Mouse (Mus musculus) hematopoietic stem cell, adult 5-6 weeks (primary cell): ENCODE data around the gene Tnfsf12. TPM values are rescaled to one million over a fixed set of nuclear protein-coding genes. Genes with fewer than 3 reads are reported as not detected.
"Not testable (repeated sequence)": the region's sequence is repeated elsewhere in the genome, so short reads cannot be mapped to it uniquely, and the experiment has no call there.

Source experiments
- ATAC-seq, 2 experiments: fragments of 125-278 bp in 1 of 2; replicated peaks in 1 of 2; 2 replicates each; pipeline ENCODE4 v1.8.0; 2016 to 2017; ENCODE audit warnings: inconsistent platforms in 2 of 2, mild to moderate bottlenecking in 2 of 2, moderate number of reproducible peaks in 2 of 2, low read depth in 1 of 2, moderate TSS enrichment in 1 of 2; ENCODE audit not compliant: low FRiP score in 2 of 2, poor library complexity in 2 of 2, severe bottlenecking in 2 of 2, insufficient read depth in 1 of 2, low TSS enrichment in 1 of 2
- total RNA-seq: library from RNA; stranded (forward); fragments of 172-1452, 232-1000 nt; gene quantifications from 2 replicates; pipeline ENCODE4 v1.2.3, GENCODE M21; 2017

Gene Tnfsf12
- total RNA-seq: 1.4 and 3.3 TPM in 2 replicates

DNA sequence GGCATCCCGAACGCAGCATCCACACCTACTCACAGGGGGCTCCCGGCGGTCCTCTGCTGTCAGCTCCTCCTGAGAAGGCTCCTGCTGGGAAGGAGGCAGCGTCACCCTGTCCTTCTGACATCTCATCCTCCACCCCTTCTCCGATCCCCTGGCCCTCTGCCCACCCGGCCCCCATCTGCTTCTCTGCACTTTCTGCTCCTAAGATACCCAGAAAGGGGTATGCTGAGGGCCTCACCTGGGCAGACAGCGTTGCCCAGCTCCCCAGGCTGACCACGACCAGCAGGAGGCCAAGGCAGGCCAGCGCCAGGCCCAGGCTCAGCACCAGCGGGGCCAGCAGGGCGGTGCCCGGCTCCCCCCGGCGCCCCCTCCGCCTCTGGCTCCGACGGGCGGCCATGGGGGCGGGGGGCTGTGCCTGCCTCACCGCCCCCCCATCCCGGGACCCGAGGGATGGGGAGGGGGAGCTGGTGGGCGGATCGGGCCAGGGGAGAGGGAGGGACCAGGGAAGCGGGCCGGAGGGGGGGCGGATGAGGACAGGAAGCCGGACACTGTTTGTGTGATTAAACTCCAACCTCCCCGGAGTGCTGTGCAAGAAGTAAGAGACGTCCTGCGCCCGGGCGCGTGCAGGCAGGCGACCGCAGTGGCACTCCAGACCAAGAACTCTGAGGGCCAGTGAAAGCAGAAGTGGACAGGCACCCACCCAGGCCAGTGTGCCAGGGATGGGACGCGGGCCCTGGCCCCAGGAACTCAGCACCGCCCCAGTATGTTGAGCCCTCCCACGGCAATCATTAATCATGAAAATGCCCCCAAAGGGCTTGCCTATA lies at the start of gene Tnfsf12, which contains the start of gene Tnfsfm13:
TSS of gene Tnfsf12 (minus strand) at position 489 of the 821 bp plus-strand sequence.
TSS of gene Tnfsfm13 (minus strand) at position 738 of the 821 bp plus-strand sequence.
- peak; percentile 46 to 85 for ATAC-seq

DNA sequence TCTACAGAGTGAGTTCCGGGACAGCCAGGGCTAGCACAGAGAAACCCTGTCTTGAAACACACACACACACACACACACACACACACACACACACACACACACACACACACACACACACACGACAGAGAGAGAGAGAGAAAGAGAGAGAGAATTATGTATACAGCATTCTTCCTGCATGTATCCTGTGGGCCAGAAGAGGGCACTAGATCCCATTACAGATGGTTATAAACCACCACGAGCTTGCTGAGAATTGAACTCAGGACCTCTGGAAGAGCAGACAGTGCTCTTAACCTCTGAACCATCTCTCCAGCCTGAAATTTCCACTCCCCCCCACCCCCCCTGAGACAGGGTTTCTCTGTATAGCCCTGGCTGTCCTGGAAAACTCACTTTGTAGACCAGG lies 35.8 kb upstream of the Tnfsf12 start:
- not testable (repeated sequence) for ATAC-seq

DNA sequence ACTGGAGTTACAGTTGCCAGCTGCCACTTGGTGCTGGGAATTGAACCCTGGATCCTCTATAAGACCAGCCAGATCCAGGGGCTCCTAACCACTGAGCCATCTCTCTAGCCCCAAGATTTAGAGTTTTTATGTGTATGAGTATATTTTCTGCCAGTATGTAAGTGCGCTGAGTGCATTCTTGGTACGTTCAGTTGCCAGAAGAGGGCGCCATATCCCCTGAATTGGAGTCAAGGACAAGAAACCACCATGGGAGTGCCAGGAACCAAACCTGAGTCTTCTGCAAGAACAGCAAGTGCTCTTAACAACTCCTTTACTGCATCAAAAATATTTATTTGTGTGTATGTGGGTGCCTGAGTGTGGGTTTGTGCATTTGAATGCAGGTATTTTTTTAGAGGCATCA lies 33.4 kb upstream of the Tnfsf12 start:
- ATAC-seq: no peak; a peak in 1 of 4 replicates

DNA sequence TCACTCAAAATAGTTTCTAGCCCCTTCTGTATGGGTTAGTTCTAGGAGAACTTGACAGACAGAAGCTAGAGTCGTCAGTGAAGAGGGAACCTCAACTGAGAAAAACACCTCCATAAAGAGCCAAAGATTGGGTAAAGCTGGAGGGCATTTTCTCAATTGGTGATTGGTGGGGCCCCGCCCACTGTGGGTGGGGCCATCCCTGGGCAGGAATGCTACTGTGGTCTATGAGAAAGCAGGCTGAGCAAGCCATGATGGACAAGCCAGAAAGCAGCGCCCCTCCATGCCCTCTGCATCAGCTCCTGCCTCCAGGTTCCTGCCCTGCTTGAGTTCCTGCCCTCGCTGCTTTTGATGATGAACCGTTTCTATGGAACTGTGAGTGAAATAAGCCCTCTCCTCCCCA lies 30.3 kb upstream of the Tnfsf12 start:
- no peak for ATAC-seq

DNA sequence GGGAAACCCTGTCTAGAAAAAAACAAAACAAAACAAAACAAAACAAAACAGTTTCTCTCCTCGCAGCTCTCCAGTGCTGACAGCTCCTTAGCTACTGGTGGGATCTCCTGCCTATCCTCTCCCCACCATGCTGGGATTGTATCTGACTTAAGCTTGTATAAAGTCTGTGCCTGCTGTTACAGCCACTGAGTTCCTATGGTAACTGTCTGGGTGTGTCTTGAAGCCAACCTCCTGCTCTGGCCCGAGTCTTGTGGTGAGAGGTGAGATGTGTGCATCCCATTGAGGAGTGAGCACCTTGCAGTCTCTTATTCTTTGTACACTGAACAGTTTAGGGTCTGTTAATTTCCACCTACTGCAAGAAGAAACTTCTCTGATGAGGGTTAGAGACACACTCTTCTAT lies 27.4 kb upstream of the Tnfsf12 start:
- no peak for ATAC-seq

DNA sequence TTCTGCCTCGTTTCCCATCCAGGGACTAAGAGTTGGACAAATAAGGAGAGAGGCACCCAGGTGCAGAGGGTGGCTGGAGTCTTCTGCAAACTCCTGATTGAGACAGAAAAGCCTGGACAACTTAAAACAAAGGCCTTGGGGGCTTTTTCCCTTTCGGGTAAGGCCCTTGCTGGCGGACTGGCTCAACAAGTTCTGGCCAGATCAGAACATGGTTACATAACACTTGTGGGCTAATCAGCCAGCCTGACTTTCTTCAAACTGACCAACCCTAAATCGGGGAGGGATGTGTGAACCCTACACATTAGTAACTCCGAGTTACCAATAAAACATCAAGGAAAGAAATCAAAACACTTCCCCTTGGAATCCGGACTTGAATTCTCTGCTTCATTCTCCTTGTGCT lies 25.2 kb upstream of the Tnfsf12 start:
- no peak for ATAC-seq

DNA sequence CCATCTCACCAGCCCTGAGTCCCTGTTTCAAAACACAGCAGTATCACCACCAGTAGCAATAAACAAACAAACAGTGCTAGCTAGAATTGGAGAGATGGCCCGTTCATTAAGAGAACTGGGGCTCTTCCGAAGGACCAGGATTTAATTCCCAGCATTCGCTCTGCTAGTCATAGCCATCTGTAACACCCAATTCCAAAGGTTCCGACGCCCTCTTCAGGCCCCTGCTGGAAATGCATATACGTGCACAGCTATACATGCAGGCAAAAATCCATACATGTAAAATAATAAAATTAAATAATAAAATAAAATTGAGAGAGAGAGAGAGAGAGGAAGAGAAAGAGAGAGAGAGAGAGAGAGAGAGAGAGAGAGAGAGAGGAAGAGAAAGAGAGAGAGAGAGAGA lies 23.8 kb upstream of the Tnfsf12 start:
- no peak for ATAC-seq

DNA sequence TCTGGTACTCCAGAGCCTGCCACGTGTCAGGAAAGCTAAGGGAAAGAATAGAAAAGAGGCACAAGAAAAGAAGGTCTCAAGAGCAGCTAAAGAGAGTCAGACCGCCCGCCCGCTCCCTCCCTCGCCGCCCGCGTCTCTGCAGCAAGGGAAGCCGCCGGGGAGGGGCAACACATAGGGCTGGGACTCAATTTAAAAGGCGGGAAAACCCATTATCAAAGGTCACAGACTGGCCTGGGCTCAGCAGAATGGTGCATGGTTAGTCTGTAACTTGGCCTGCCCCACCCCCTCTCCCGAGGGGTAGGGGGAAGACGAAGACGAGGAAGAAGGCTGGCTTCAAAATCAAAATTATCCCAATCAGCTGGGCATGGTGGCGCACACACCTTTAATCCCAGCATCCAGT lies 23.0 kb upstream of the Tnfsf12 start:
- ATAC-seq: no peak

DNA sequence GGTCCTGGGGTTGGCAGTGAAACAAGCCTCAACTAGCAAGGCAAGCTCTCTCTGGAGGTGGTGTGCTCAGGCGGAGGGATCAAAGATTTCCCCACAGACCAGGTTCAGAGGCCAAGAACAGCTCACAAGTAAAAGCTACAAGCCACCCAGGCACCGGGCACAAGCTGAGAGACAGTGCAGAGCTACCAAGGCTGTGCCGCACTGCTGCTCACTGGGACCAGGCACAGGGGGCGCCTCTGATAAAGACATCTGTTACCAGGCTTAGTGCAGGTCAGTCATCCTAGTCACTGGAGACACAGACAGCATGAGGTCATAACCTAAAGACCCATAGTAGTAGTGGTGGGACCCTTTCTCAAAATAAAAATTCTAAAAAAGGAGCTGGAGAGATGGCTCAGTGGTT lies 21.3 kb upstream of the Tnfsf12 start:
- ATAC-seq: no peak

DNA sequence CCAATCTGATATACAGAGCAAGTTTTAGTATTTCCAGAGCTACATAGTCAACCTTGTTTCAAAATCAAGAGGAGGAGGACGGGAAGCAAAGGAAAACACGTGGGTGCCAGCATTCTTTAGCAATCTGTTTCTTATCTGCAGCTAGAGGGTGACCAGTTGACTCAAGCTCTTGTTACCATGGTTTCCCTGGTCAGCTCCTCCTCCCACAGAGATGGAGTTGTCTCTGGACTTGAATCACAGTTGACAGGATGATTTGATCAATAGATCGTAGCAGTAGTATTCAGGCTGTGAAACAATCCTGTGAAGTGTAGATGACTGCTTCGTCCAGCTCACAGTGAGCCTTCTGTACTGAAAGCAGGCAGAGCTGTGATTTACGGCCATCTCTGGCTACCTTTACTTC lies 20.3 kb upstream of the Tnfsf12 start:
- no peak for ATAC-seq

DNA sequence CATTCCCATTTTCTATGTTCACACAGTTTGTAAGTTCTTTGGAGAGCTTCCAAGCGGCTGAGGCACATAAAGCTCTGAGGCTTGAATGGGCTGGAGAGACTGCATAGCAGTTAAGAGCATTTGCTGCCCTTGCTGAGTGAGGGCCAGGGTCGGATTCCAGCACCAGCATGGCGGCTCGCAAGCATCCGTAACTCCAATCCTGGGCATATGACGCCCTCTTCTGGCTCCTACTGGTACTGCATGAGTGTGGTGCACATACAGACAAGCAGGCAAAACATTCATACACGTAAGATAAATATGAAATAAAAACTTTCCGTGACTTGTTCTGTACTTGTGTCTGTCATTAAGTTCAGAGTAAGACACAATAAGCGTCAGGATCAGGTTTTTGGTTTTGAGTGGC lies 19.8 kb upstream of the Tnfsf12 start:
- no peak for ATAC-seq

DNA sequence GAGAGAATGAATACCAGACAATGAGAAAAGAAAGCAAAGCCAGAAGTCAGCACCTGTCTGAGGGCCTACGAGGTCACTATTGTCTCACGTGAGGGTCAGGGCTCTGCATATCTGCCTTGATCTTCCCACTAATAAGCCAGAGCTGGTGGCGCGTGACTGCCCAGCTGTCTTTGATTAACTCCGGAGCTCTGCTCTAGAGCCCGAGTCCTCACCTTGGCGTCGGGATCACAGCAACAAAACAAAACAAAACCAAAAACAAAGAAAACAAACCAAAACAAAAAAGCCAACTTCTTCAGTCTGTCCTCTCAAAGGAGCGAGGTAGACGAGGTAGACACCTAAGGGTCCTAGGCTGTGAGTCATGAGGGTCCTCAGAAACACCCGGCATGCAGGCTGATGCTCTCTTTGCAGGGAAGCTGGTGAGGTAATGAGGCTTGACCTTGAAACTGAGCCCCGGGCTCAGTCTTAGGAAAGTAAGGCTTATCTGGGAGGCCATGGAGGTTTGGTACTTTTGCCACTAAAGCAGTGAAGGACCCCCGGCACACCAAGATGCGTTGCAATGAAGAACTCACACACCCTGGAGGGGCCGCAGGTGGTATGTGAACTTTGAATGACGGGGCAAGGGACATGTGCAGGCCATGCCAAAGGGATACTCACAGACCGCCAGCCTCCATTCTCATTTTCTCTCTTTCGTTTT lies 19.1 kb upstream of the Tnfsf12 start:
- ATAC-seq: no peak

DNA sequence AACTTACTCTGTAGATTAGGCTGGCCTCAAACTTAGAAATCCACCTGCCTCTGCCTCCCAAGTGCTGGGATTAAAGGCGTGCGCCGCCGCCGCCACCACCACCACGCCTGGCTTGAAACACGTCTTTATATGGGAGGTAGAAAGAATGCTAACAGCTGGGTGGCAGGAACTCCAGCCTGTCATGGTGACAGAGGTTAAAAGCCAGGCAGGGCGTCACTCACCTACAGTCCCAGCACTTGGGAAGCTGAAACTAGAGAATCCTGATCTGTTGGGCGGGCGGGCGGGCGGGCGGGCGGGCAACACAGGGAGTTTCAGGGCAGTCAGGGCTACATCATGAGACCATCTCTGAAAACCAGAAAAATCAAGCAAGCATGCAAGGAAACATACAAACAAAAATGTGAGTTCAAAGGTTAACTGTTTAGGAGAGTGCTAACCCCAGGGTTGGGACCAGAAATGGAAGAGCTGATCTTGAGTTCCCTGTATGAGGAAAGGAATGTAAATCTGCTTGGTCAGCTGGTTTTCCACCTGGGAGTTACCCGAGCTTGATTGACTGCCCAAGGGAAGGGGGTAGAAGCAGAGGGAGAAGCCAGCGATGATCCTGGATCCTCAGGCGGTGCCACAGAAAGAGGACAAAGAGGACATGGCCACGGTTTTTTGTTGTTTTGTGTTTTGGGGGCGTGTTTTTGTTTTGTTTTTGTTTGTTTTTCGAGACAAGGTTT lies 17.5 kb upstream of the Tnfsf12 start:
- ATAC-seq: no peak

DNA sequence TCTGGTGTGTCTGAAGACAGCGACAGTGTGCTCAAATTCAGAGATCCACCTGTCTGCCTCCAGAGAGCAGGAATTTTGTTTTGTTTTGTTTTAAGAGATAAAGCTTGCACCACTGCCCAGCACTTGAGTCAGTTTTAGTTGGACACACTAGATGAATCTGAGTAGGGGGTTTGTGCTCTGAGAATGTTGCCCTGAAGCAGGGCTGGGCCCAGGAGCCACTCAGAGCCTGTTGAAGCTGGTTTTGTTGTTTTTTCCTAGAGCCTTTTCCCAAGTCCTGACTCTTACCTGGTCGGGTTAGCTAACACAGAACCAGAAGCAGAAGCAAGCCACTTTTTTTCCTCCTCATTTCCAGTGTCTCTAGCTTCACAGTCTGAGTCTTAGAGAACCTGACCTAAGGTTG lies 15.4 kb upstream of the Tnfsf12 start:
- ATAC-seq: no peak

DNA sequence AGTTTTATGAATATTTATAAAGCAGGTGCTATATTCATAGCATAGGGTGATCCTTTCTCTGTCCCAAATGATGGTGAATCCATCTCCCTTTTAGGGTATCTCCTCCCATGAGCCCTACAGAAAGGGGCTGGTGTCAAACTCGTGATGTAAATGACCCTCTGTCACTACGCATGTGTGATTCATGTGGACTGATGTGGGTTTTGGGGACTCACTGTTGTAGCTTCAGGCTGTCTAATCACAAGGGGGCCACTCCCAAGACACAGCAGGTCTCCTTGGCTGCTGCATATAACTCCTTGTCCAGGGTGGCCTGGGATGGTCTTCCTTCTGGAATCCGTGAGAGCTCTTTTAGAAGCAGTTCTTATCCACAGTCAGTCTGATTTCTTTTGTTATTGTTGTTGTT lies 14.8 kb upstream of the Tnfsf12 start:
- no peak for ATAC-seq

DNA sequence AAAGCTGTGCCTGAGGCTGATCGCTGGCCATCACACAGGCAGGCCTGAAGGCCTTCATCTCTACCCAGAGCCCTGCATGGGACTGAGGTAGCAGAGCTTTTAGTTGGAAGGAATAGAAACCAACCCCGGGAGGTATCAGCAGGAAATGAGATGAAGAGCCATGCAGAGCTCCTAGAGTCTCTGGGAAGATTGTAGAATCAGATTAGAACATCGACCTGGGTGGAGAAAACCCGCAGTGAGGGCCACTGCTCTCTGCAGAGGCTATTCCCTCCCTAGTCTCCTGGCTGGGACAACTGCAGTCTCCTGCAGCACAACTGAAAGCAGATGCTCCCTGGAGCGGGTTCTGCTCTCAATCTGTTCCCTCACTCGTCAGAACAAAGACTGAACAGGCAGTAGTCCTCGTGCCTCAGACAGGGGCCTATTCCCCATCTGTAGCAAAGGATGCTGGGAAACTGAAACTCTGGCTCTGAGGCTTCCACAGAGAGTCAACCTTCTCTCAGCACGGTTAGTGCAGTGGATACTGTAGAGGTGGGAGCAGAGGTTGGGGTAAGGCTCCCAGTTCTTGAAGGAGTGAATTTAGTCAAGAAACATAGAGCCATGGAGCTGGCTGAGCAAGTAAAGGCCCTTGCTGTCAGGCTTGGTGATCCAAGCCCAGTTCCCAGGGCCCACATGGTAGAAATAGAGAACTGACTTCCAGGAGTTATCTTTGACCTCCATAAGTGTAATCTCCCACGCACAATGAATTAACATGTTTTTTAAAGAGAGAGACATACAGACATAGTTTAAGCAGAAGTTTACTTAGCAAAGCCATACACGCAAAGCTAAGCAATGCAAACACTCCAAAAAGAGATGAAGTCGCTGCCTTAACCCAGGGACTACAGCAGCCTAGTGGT lies 14.2 kb upstream of the Tnfsf12 start:
- no peak for ATAC-seq

DNA sequence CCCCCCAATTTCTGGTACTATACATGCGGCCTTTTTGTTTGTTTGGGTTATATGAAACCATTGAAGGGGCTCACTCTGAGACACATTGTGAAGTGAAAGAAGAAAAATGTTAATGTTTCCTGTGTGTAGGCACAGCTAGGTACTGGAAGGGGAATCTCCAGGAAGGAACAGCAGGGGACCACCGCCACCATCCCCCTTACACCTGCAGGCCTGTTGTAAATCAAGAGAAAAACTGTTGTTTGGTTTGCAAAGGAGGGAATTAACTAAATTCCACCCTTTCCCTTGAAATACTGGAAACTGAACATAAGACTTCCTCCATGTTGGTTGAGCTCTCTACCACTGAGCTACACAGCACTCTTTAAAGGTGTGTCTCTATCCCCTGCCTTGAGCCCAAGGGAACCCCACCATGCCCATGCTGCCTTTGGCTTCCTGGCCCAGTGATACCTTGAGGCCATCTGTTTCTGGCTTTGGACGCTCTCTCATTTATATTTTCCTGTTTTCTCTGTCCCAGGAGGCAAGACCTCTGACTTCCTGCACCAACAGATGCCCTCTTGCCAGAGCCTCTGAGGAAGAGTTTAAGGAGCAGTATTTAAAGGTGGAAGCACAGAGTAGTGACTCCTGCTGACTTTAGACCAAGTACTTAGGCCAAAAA lies 13.1 kb upstream of the Tnfsf12 start:
- no peak for ATAC-seq
